Mouse (Mus musculus) heart, adult 2 months (tissue): ENCODE results near the gene Sppl3. TPM values are rescaled to one million over a fixed set of nuclear protein-coding genes. Genes with fewer than 3 reads are reported as not detected.

Source experiments
- DNase-seq, 2 experiments: peaks; one replicate each; pipeline ENCODE4 v3.0.0; 2021
- H3K27ac ChIP-seq: fragments of 200-600 bp; 2 replicates; pipeline ENCODE4 v1.8.1; 2022
- H3K27me3 ChIP-seq: fragments of 200-500 bp; 2 replicates; pipeline ENCODE4 v1.6.1; 2012; ENCODE audit warnings: mild to moderate bottlenecking, low read length, inconsistent platforms, mixed read lengths; ENCODE audit not compliant: control insufficient read depth, insufficient read depth
- H3K36me3 ChIP-seq: fragments of 200-500 bp; 2 replicates; pipeline ENCODE4 v1.6.1; 2012; ENCODE audit warnings: low read length, inconsistent platforms; ENCODE audit not compliant: control insufficient read depth, insufficient read depth
- H3K4me1 ChIP-seq: fragments of 200-500 bp; 2 replicates; pipeline ENCODE4 v1.6.1; 2011; ENCODE audit warnings: low read length; ENCODE audit not compliant: control insufficient read depth, insufficient read depth
- H3K4me3 ChIP-seq: fragments of 200-600 bp; 2 replicates; pipeline ENCODE4 v1.8.1; 2022
- H3K79me2 ChIP-seq: fragments of 200-500 bp; replicated peaks from 2 replicates; pipeline ENCODE4 v1.6.1; 2012; ENCODE audit warnings: mild to moderate bottlenecking, inconsistent platforms, low read length, moderate library complexity, mixed read lengths; ENCODE audit not compliant: control insufficient read depth, insufficient read depth
- H3K9ac ChIP-seq: fragments of 200-500 bp; 2 replicates; pipeline ENCODE4 v1.6.1; 2012; ENCODE audit warnings: low read depth, mild to moderate bottlenecking, control low read depth, inconsistent platforms, low read length, mixed read lengths
- CTCF ChIP-seq: fragments of 200-600 bp; IDR thresholded peaks from 2 replicates; pipeline ENCODE4 v1.8.1; 2022; ENCODE audit warnings: antibody characterized with exemption, mild to moderate bottlenecking, moderate library complexity
- EP300 ChIP-seq: fragments of 200-500 bp; IDR thresholded peaks from 2 replicates; pipeline ENCODE4 v1.6.1; 2011; ENCODE audit warnings: low read depth, low read length, control low read depth; ENCODE audit not compliant: insufficient read depth
- POLR2A ChIP-seq: fragments of 200-500 bp; IDR thresholded peaks from 2 replicates; pipeline ENCODE4 v1.6.1; 2011; ENCODE audit warnings: mild to moderate bottlenecking, low read depth, low read length, control low read depth; ENCODE audit not compliant: insufficient read depth
- WGBS: fragments of 180-500 bp; shearing (Covaris S2); methylation state at CpG from one replicate; pipeline ENCODE4 v1.1.7; 2018; 5-methylcytosine and 5-hydroxymethylcytosine counted together
- intact Hi-C: fragments of 180-260 bp; cut with DNase I; formaldehyde crosslinking; loops from one replicate; pipeline ENCODE4 v1.15.1; 2025
- long read RNA-seq: library from polyadenylated mRNA; stranded (forward); transcript quantifications from one replicate; pipeline ENCODE4 v2.0.0, GENCODE M21; 2021
- polyA plus RNA-seq: library from polyadenylated mRNA; depleted of rRNA; stranded (reverse); fragments of >200 nt; gene quantifications from 2 replicates; pipeline ENCODE4 v1.2.3, GENCODE M21; 2012; rRNA removed
- total RNA-seq, 2 experiments: library from RNA; stranded (reverse); gene quantifications; 2 replicates each; pipeline ENCODE4 v1.2.3; 2021

Sppl3 gene
- total RNA-seq (10 to 100 TPM; 32.0 to 32.2 TPM), polyA plus RNA-seq (40.8 and 47.9 TPM in 2 replicates)
- long read RNA-seq, transcript Sppl3-201 (11 exons, 3,204 nt), result major isoform, 79 of 88 reads
- long read RNA-seq, partial matches to known transcripts, result 2 of 88 reads
- long read RNA-seq, other reads (novel, unspliced or antisense), result 7 of 88 reads

GRCm38 (mm10) chr5:115010577-115011216, at the start of gene Sppl3:
TSS of gene Sppl3 (plus strand) at chr5:115011137.
- peak within 1 kb of the TSS; percentile 99 for H3K9ac ChIP-seq
- no peaks in the 10 kb centered on the region for H3K27me3 ChIP-seq
- intact Hi-C loops, result loop anchor here (2.0 to 5.0 kb wide), 3 partner anchors 32 to 52 kb away; no protein-coding TSS in a partner anchor
- TF ChIP-seq EP300 (no peak), POLR2A (peak; percentile 92), CTCF (peak; percentile 24; the same call in 1 of the 2 replicates)
- DNase-seq, result peak; percentile 96 to 98
- H3K79me2 ChIP-seq, result peaks cover 16% of the 10 kb centered on the region
- peaks cover 13% of the 10 kb centered on the region for H3K4me1 ChIP-seq
- peak within 1 kb of the TSS; percentile 93 for H3K27ac ChIP-seq
- WGBS, result 1% methylated on average over 60 of the region's 65 CpGs
- H3K36me3 ChIP-seq, result peaks cover 15% of the 10 kb centered on the region
- H3K4me3 ChIP-seq, result peak within 1 kb of the TSS; percentile 88

- Histone ChIP-seq H3K27ac (no peak overlapping the region), H3K79me2 (no peaks in the 10 kb centered on the region), H3K36me3 (no peaks in the 10 kb centered on the region), H3K27me3 (no peaks in the 10 kb centered on the region), H3K4me3 (no peak overlapping the region), H3K9ac (no peak overlapping the region), H3K4me1 (no peaks in the 10 kb centered on the region; the same call in 1 of the 2 replicates)
- DNase-seq, result no peak
- intact Hi-C loops, result no loop called here
- TF ChIP-seq EP300 (no peak), POLR2A (no peak), CTCF (no peak)
- WGBS, result 45% methylated on average over 4 of the region's 4 CpGs
Observed at GRCm38 (mm10) chr5:114961590-114962360, 49.2 kb upstream of the Sppl3 start.

- Histone ChIP-seq H3K4me3 (no peak overlapping the region), H3K27ac (no peak overlapping the region), H3K79me2 (no peaks in the 10 kb centered on the region), H3K9ac (no peak overlapping the region), H3K27me3 (no peaks in the 10 kb centered on the region; the same call in none of the 2 replicates), H3K36me3 (no peaks in the 10 kb centered on the region), H3K4me1 (no peaks in the 10 kb centered on the region; the same call in 1 of the 2 replicates)
- WGBS, result 44% methylated on average over 7 of the region's 7 CpGs
- intact Hi-C loops, result no loop called here
- DNase-seq, result no peak
- TF ChIP-seq EP300 (no peak), POLR2A (no peak), CTCF (no peak)
Observed at GRCm38 (mm10) chr5:114964315-114964966, 46.5 kb upstream of the Sppl3 start.

GRCm38 (mm10) chr5:114964967-114965898, 45.7 kb upstream of the Sppl3 start:
- no peaks in the 10 kb centered on the region for H3K36me3 ChIP-seq
- H3K27me3 ChIP-seq, result no peaks in the 10 kb centered on the region; the same call in none of the 2 replicates
- H3K9ac ChIP-seq, result no peak overlapping the region
- 45% methylated on average over 17 of the region's 17 CpGs for WGBS
- H3K27ac ChIP-seq, result no peak overlapping the region
- no peak overlapping the region for H3K4me3 ChIP-seq
- no peaks in the 10 kb centered on the region; the same call in 1 of the 2 replicates for H3K4me1 ChIP-seq
- TF ChIP-seq CTCF, result no peak
- TF ChIP-seq EP300, result no peak
- no peak for TF ChIP-seq POLR2A
- H3K79me2 ChIP-seq, result no peaks in the 10 kb centered on the region
- no peak for DNase-seq
- intact Hi-C loops, result no loop called here
